Mouse (Mus musculus) heart, embryonic 16.5 days (tissue): ENCODE results near the gene Sstr2. TPM values are rescaled to one million over a fixed set of nuclear protein-coding genes. Genes with fewer than 3 reads are reported as not detected.

ENCODE experiments used
- ATAC-seq: fragments of 200-750 bp; cut with Nextera tagmentation; replicated peaks from 2 replicates; pipeline ENCODE4 v1.8.0; 2017; ENCODE audit warnings: moderate number of reproducible peaks; ENCODE audit not compliant: insufficient read depth, low FRiP score; ENCODE audit errors: extremely low read depth
- H3K27ac ChIP-seq: fragments of 300-500 bp; sonication (generic); 2 replicates; pipeline ENCODE4 v1.5.1; 2014; ENCODE audit warnings: mild to moderate bottlenecking, low read length, control low read depth, moderate library complexity
- H3K27me3 ChIP-seq: fragments of 300-500 bp; sonication (generic); 2 replicates; pipeline ENCODE4 v1.6.1; 2014; ENCODE audit warnings: low read length, mixed read lengths; ENCODE audit not compliant: control insufficient read depth, insufficient read depth
- H3K36me3 ChIP-seq: fragments of 300-500 bp; sonication (generic); 2 replicates; pipeline ENCODE4 v1.6.1; 2014; ENCODE audit not compliant: control insufficient read depth, insufficient read depth
- H3K4me1 ChIP-seq: fragments of 300-500 bp; sonication (generic); 2 replicates; pipeline ENCODE4 v1.6.1; 2014; ENCODE audit warnings: low read length, mixed read lengths; ENCODE audit not compliant: control insufficient read depth, insufficient read depth
- H3K4me2 ChIP-seq: fragments of 300-500 bp; sonication (generic); 2 replicates; pipeline ENCODE4 v1.6.1; 2014; ENCODE audit warnings: low read depth, mild to moderate bottlenecking, control low read depth, low read length
- H3K4me3 ChIP-seq: fragments of 300-500 bp; sonication (generic); 2 replicates; pipeline ENCODE4 v1.5.1; 2014; ENCODE audit warnings: mild to moderate bottlenecking, control low read depth, low read length
- H3K9ac ChIP-seq: fragments of 300-500 bp; sonication (generic); 2 replicates; pipeline ENCODE4 v1.6.1; 2014; ENCODE audit warnings: low read length, control low read depth
- H3K9me3 ChIP-seq: fragments of 300-500 bp; sonication (generic); replicated peaks from 2 replicates; pipeline ENCODE4 v1.6.1; 2016; ENCODE audit warnings: low read length; ENCODE audit not compliant: control insufficient read depth
- WGBS: fragments of 180-500 bp; shearing (Covaris S2); extraction: QIAGEN DNeasy Blood & Tissue Kit; methylation state at CpG from one replicate; pipeline ENCODE4 v1.1.7; 2014; 5-methylcytosine and 5-hydroxymethylcytosine counted together
- polyA plus RNA-seq: library from polyadenylated mRNA; unstranded; fragments of >200 nt; fragmentation: Nextera tagmentation; extraction: Ambion mirVana; gene quantifications from 2 replicates; pipeline ENCODE4 v1.2.1, GENCODE M21; 2015

The Sstr2 gene
- polyA plus RNA-seq, 1 experiment from 2014 or later, result 2.6 TPM

DNA sequence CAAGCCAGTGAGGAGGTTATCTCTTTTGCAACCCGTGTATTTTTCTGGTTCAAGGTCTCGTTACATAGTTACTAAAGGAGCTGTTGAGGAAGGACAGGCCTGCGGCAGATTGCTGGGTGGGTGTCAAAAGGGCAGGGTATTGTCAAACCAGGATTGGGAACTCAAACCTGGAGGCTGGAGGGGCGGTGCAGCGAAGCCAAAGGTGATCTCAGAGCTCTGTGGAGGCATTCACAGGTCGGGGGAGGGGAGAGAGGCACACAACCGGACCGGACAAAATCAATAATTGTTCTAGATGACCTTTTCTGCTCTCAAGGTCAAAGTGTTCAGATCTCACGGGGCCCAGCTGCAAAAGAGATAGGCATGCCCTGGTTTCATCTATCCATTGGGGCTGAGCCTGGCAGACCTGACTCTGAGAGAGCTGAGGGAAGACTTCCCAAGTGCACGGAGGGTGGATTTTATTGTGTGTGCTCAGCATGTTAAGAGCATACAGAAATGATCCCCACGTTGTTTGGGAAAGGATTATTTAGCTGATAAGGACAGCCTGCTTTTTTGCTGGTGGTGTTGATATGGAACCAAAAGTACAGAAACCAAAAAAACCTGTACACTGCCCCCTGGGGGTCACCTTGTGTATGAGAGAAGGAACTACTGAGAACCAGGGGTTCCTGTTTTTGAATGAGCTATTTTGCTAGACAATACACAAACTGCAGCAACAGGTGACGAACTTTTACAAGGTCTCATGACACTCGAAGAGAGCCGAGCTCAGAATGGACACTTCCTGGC is 1.8 kb upstream of the Sstr2 start:
- no peak overlapping the region for H3K9ac ChIP-seq
- ATAC-seq, result no peak
- WGBS, result 51% methylated on average over 14 of the region's 14 CpGs
- H3K4me2 ChIP-seq, result no peak overlapping the region
- H3K4me3 ChIP-seq, result no peak overlapping the region
- H3K27me3 ChIP-seq, result peaks cover 34% of the 10 kb centered on the region
- H3K36me3 ChIP-seq, result no peaks in the 10 kb centered on the region
- H3K27ac ChIP-seq, result no peak overlapping the region
- no peaks in the 10 kb centered on the region for H3K9me3 ChIP-seq
- H3K4me1 ChIP-seq, result peaks cover 19% of the 10 kb centered on the region

DNA sequence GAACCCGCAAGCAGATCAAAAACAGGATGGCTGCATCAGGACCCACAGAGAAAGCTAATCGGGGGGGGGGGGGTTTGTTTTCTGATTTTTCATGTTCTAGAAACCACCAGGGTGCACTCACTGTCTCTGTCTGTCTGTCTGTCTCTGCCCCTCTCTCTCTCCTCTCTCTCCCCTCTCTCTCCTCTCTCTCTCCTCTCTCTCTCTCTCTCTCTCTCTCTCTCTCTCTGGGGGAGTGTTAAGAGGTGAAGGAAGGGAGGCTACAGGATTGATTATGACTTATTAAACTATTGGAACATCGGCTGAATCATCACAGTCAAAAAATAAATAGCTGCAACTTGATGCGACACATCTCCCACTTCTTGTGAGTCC is 855 bp upstream of the Sstr2 start:
- peak overlapping the region; percentile 85 for H3K4me2 ChIP-seq
- H3K27ac ChIP-seq, result no peak overlapping the region
- 30% methylated on average over 4 of the region's 4 CpGs for WGBS
- no peaks in the 10 kb centered on the region for H3K9me3 ChIP-seq
- peaks cover 19% of the 10 kb centered on the region for H3K4me1 ChIP-seq
- H3K4me3 ChIP-seq, result peak overlapping the region; percentile 57
- peaks cover 34% of the 10 kb centered on the region for H3K27me3 ChIP-seq
- no peaks in the 10 kb centered on the region for H3K36me3 ChIP-seq
- ATAC-seq, result no peak
- no peak overlapping the region; the same call in 1 of the 2 replicates for H3K9ac ChIP-seq

DNA sequence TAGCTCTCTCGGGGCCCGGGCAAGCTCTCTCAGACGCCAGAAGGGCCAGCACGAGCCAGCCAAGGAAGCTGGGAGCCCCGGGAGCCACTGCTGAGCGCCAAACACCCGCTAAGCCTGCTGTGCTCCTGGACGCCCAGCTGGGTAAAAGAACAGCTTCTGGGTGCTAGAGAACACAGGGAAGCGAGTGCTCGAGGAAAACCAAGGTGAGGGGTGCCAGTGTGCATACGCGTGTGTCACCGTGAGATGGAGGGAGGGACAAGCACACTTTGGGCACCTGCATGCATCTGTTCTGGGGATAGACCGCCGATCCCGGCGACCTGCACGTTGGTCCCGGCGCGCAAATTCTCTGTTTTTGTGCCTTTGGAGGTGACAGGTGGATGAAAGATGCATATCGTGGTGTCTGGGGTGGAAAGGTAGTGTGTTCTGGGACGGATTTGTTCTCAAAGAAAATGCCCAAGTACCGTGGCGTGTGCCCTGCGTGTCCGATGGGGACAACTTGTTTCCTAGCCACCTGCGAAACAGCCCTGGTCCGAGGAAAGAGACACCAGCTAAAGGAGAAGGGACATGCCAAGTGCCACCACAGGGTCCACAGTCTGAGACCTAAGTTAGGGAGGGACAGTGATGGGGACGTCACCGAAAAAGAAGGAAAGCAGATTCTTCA is 408 bp downstream of the Sstr2 start:
- Histone ChIP-seq H3K27ac (no peak overlapping the region; the same call in 1 of the 2 replicates), H3K4me2 (peak overlapping the region; percentile 85), H3K36me3 (no peaks in the 10 kb centered on the region), H3K4me3 (peak overlapping the region; percentile 57), H3K4me1 (peaks cover 19% of the 10 kb centered on the region), H3K27me3 (peaks cover 34% of the 10 kb centered on the region), H3K9me3 (no peaks in the 10 kb centered on the region), H3K9ac (peak overlapping the region; percentile 65)
- 4% methylated on average over 31 of the region's 31 CpGs for WGBS
- ATAC-seq, result no peak

DNA sequence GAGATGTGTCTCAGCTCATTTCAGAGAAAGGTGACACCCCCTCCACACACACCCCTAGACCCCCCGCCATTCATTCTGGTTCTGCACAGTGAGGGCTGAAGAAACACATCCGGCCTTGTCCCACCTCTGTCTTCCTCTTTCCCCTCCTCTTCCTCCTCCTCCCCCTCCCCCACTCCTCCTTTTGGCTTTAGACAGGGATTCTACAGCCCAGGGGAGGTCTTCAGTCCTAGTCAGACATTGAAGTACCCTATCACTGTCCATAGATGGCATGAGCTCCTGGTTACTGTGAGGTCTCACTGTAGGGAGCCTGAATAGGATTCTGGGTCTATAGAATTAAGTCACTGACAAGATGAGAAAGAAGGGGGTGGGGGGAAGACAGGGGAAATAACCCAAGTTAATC is 1.9 kb downstream of the Sstr2 start:
- Histone ChIP-seq H3K9ac (no peak overlapping the region), H3K36me3 (no peaks in the 10 kb centered on the region), H3K27me3 (peaks cover 34% of the 10 kb centered on the region), H3K4me1 (peaks cover 19% of the 10 kb centered on the region), H3K4me3 (no peak overlapping the region), H3K27ac (no peak overlapping the region), H3K9me3 (no peaks in the 10 kb centered on the region), H3K4me2 (no peak overlapping the region)
- 56% methylated on average over 2 of the region's 2 CpGs for WGBS
- no peak for ATAC-seq

DNA sequence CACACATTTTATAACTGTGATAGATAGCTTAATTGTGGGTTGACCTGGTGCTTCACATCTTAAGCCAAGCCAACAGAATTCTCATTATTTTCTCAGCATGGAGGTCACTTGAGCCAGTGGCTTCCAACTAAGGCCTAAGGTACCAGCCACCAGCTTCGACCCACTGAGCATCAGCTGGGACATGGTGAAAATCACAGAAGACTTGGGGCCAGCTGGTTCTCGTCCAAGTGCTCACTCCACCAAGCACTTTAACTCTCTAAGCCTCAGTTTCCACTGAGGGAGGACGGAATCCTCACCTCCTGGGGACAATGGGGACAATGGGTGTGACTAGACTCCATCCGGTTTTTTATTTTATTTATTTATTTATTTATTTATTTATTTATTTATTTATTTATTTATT is 2.9 kb downstream of the Sstr2 start:
- Histone ChIP-seq H3K4me3 (no peak overlapping the region), H3K4me2 (no peak overlapping the region), H3K4me1 (peaks cover 19% of the 10 kb centered on the region), H3K27ac (no peak overlapping the region), H3K36me3 (no peaks in the 10 kb centered on the region), H3K9me3 (no peaks in the 10 kb centered on the region), H3K9ac (no peak overlapping the region), H3K27me3 (peaks cover 34% of the 10 kb centered on the region)
- WGBS, result 75% methylated on average over 4 of the region's 4 CpGs
- no peak for ATAC-seq

DNA sequence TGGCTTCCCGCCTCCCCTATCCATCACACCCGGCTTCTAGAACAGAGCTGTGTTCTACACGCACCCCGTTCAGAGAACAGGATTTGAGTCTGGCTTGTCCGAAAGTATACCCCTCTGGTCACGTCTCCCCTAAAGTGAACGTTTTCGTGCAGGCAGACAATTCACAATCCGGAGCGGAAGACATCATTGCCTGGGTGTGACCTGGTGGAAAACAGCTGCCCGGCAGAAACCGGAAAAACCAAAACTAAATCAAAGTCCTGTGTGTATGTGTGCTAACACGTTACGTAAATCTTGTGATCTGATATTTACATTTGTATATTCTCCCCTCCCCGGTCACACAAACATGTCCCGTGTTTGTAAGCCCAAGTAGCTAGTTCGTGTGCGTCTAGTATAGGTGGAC is 6.3 kb downstream of the Sstr2 start:
- Histone ChIP-seq H3K27ac (no peak overlapping the region), H3K36me3 (no peaks in the 10 kb centered on the region), H3K4me1 (no peaks in the 10 kb centered on the region), H3K9ac (no peak overlapping the region), H3K4me2 (no peak overlapping the region), H3K9me3 (no peaks in the 10 kb centered on the region), H3K4me3 (no peak overlapping the region), H3K27me3 (peaks cover 11% of the 10 kb centered on the region)
- WGBS, result 88% methylated on average over 18 of the region's 18 CpGs
- no peak for ATAC-seq

DNA sequence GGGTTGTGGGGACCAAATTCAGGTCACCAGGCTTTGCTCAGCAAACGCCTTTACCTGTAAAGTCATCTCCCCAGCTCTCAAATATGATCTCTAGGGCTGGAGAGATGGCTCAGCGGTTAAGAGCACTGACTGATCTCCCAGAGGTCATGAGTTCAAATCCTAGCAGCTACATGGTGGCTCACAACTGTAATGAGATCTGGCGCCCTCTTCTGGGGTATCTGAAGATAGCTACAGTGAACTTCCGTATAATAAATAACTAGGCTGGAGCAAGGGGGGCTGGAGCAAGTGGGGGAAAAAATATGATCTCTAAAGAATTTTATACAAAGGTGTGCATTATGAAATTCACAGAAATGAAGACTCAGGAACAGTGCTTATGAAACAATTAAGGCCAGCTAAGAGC is 8.6 kb downstream of the Sstr2 start:
- WGBS, result 52% methylated on average over 4 of the region's 4 CpGs
- Histone ChIP-seq H3K27ac (no peak overlapping the region), H3K4me1 (no peaks in the 10 kb centered on the region), H3K9ac (no peak overlapping the region), H3K9me3 (no peaks in the 10 kb centered on the region), H3K4me3 (no peak overlapping the region), H3K36me3 (no peaks in the 10 kb centered on the region), H3K4me2 (no peak overlapping the region), H3K27me3 (no peaks in the 10 kb centered on the region; the same call in 1 of the 2 replicates)
- no peak for ATAC-seq

DNA sequence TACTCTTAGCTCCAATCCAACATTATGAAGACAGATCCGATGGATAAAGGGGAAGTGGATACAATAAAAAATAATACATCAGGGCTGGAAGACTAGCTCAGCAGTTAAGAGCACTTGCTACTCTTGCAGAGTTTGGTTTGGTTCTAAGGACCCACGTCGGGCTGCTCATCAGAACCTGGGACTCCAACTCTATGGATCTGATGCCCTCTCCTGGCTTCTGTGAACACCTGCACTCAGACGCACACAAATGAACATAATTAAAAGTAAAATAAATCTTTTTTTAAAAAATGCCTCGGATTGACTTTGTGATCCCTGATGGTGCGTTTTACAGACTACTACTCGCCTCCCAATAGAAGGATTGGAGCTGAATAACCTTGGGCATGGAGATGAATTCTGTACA is 11.5 kb downstream of the Sstr2 start:
- Histone ChIP-seq H3K9ac (no peak overlapping the region), H3K4me2 (no peak overlapping the region), H3K27ac (no peak overlapping the region), H3K27me3 (no peaks in the 10 kb centered on the region), H3K36me3 (no peaks in the 10 kb centered on the region), H3K4me3 (no peak overlapping the region), H3K4me1 (no peaks in the 10 kb centered on the region), H3K9me3 (no peaks in the 10 kb centered on the region)
- ATAC-seq, result no peak
- WGBS, result 64% methylated on average over 7 of the region's 7 CpGs

DNA sequence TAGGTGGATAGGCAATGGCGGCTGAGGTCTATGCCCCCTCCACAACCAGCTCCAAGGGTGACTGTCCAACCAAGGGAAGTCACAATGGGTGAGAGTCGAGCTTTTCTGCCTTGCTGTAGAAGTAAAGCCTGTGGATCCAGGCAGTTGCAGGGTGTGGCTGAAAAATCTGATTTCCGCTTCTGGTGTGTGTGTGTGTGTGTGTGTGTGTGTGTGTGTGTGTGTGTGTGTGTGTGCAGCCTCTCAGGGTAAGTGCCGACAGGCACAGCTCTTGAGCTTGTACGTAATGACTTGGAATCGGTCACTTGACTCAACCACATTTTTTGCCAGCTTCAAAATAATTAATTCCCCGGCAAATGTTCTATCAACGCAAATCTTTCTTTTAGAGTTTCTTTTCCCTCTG is 12.2 kb downstream of the Sstr2 start:
- no peak for ATAC-seq
- Histone ChIP-seq H3K27me3 (no peaks in the 10 kb centered on the region), H3K4me1 (no peaks in the 10 kb centered on the region), H3K36me3 (no peaks in the 10 kb centered on the region), H3K9ac (no peak overlapping the region), H3K9me3 (no peaks in the 10 kb centered on the region), H3K27ac (no peak overlapping the region), H3K4me3 (no peak overlapping the region), H3K4me2 (no peak overlapping the region)
- 61% methylated on average over 8 of the region's 8 CpGs for WGBS
